Mouse (Mus musculus): Measurements from ENCODE around the gene Gm10096.

The Gm10096 gene

DNA sequence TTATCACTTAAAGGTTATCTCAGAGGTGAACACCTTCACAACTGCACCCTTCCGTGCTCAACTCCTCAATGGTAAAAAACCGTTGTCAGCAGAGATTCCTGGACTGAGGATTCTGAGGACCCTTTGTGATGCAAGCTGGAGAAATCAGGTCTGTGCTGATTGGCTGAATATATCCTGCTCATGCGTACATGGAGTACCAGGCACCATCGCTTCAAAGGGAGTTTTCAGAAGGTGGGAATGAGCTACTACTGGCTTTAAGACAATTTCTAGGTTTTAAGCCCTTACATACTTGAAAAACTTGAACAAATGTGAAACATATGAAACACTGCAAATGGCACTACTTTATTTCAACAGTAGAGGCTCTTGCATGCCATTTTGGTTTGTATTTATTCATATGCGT is at the start of gene Gm10096:
Gene Gm10096 (minus strand): TSS at position 101 of the 400 bp plus-strand sequence.
- no CpG with 5 or more reads among the region's 5 CpGs for WGBS

Measured in cerebral cortex, adult 2 months (tissue).